Mouse (Mus musculus) midbrain, embryonic 13.5 days (tissue): ENCODE results near the gene Ypel3. TPM values are rescaled to one million over a fixed set of nuclear protein-coding genes. Genes with fewer than 3 reads are reported as not detected.
"Not testable (repeated sequence)": the region's sequence is repeated elsewhere in the genome, so short reads cannot be mapped to it uniquely, and the experiment has no call there.

ENCODE experiments used
- ATAC-seq: fragments of 200-750 bp; cut with Nextera tagmentation; 2 replicates; pipeline ENCODE4 v1.8.0; 2017; ENCODE audit warnings: mild to moderate bottlenecking, moderate TSS enrichment, moderate library complexity
- H3K27ac ChIP-seq: fragments of 300-500 bp; sonication (generic); 2 replicates; pipeline ENCODE4 v1.5.1; 2015; ENCODE audit warnings: inconsistent platforms, mild to moderate bottlenecking, moderate library complexity
- H3K27me3 ChIP-seq: fragments of 300-500 bp; sonication (generic); 2 replicates; pipeline ENCODE4 v1.6.1; 2015; ENCODE audit warnings: mild to moderate bottlenecking, inconsistent platforms
- H3K36me3 ChIP-seq: fragments of 300-500 bp; sonication (generic); 2 replicates; pipeline ENCODE4 v1.6.1; 2015; ENCODE audit warnings: mild to moderate bottlenecking, inconsistent platforms
- H3K4me1 ChIP-seq: fragments of 300-500 bp; sonication (generic); replicated peaks from 2 replicates; pipeline ENCODE4 v1.6.1; 2015; ENCODE audit warnings: inconsistent platforms
- H3K4me2 ChIP-seq: fragments of 300-500 bp; sonication (generic); replicated peaks from 2 replicates; pipeline ENCODE4 v1.6.1; 2015; ENCODE audit warnings: moderate library complexity, mild to moderate bottlenecking, inconsistent platforms
- H3K4me3 ChIP-seq: fragments of 300-500 bp; sonication (generic); replicated peaks from 2 replicates; pipeline ENCODE4 v1.5.1; 2015; ENCODE audit warnings: mild to moderate bottlenecking, inconsistent platforms
- H3K9ac ChIP-seq: fragments of 300-500 bp; sonication (generic); replicated peaks from 2 replicates; pipeline ENCODE4 v1.6.1; 2015; ENCODE audit warnings: mild to moderate bottlenecking, inconsistent platforms
- H3K9me3 ChIP-seq: fragments of 300-500 bp; sonication (generic); 2 replicates; pipeline ENCODE4 v1.6.1; 2016; ENCODE audit warnings: mild to moderate bottlenecking, inconsistent platforms
- WGBS: fragments of 180-500 bp; shearing (Covaris S2); methylation state at CpG from one replicate; pipeline ENCODE4 v1.1.7; 2015; 5-methylcytosine and 5-hydroxymethylcytosine counted together
- polyA plus RNA-seq: library from polyadenylated mRNA; unstranded; fragments of >200 nt; fragmentation: Nextera tagmentation; extraction: Ambion mirVana; gene quantifications from 2 replicates; pipeline ENCODE4 v1.2.1, GENCODE M21; 2015

The Ypel3 gene
- polyA plus RNA-seq, 1 experiment from 2014 or later: 180 TPM

DNA sequence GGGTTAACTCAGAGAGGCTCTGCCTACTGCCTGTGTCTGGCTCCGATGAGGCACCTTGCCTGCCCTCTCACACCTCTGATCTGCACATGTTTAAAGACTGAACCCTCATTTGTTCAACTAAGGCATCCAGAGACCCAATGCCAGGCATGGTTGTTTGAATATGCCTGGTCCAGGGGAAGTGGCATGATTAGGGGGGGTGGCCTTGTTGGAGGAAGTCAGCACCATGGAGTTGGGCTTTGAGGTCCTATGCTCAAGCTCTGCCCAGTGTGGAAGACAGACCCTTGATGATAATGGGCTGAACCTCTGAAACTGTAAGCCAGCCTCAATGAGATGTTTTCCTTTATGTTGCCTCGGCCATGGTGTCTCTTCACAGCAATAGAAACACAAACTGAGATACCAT, 3.4 kb upstream of the Ypel3 start:
- H3K27ac ChIP-seq: no peak overlapping the region
- no peak overlapping the region for H3K4me2 ChIP-seq
- WGBS: 89% methylated on average over 2 of the region's 2 CpGs
- H3K4me3 ChIP-seq: no peak overlapping the region
- peaks cover 26% of the 10 kb centered on the region for H3K4me1 ChIP-seq
- H3K9ac ChIP-seq: no peak overlapping the region
- H3K27me3 ChIP-seq: no peaks in the 10 kb centered on the region
- peaks cover 41% of the 10 kb centered on the region for H3K36me3 ChIP-seq
- no peaks in the 10 kb centered on the region for H3K9me3 ChIP-seq
- ATAC-seq: no peak

DNA sequence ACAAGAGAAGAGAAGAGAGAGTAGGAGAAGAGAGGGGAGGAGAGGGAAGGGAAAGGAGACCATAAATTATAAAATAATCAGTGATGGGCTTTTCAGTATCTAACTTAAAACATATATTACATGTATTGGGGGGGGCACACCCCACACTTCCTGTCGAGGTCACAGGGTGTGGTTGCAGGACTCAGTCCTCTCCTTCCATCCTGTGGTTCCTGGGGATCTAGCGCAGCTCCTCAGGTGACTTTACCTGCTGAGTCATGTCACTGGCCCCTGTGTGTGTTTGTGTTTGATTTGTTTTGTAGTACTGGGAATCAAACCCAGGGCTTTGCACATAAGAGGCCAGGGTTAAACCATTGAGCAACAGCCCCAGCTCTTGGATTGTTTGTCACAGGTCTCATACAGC, 2.3 kb upstream of the Ypel3 start:
- 76% methylated on average over 2 of the region's 2 CpGs for WGBS
- H3K4me2 ChIP-seq: no peak overlapping the region

DNA sequence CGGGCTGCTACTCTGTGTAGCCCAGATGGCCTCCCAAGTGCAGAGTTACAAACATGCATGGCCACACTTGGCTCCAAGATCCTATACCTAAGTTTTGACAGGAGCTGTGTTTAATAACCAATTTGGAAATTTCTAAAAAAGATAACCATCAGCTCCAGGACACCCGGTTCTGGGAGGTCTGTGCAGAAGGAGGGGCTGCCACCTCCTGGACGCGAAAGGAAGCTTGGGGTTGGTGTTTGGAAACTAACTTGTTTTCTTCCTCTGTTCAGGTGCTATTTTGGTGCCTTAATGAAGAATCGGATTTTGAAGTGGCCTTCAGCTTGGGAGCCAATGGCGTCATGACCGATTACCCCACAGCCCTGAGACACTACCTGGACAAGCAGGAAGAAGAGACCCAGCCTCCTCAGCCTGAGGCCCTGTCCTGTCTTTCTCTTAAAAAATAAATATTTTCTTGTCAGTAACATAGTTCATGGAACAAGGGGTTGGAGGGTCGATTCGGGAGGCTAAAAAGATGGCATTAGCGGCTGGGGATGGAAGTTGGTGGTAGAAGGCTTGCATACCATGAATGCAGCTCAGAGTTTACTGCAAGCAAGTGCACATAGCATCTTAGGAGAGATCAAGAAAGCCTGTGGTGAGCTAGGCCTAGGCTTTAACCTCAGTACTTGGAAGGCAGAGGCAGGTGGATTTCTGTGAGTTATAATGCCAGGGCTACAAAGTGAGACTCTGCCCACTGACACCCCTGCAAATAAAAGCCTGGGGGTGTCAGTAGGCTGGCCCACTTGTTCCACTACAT, 1.4 kb upstream of the Ypel3 start:
- 84% methylated on average over 10 of the region's 10 CpGs for WGBS
- Histone ChIP-seq H3K9ac (0 out of 2 replicates have a peak overlapping the region, but pooled peaks have one; percentile 82), H3K27ac (peak overlapping the region; percentile 91; the same call in 1 of the 2 replicates)

More for the DNA sequence above, 2.3 kb upstream of the Ypel3 start:
- no peak overlapping the region for H3K27ac ChIP-seq
- H3K9ac ChIP-seq: 0 out of 2 replicates have a peak overlapping the region, but pooled peaks have one; percentile 20
- H3K4me1 ChIP-seq: peaks cover 35% of the 10 kb centered on the region
- H3K9me3 ChIP-seq: no peaks in the 10 kb centered on the region
- H3K27me3 ChIP-seq: no peaks in the 10 kb centered on the region
- no peak overlapping the region for H3K4me3 ChIP-seq
- ATAC-seq: no peak
- H3K36me3 ChIP-seq: peaks cover 31% of the 10 kb centered on the region

DNA sequence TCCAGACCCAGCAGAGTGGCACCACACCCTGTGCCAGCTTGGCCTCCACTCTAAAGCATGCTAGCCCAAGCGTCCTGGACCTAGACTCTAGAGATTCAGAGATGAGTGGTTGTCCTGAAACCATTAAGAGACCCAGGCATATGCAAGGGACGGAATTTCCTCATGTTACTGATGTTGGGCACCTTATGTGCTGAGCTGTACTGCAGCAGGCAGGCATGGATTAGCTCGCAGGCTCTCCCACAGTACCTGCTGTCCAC, 849 bp upstream of the Ypel3 start:
- Histone ChIP-seq H3K4me1 (peaks cover 47% of the 10 kb centered on the region), H3K27me3 (no peaks in the 10 kb centered on the region), H3K9me3 (no peaks in the 10 kb centered on the region), H3K4me3 (peak overlapping the region; percentile 58; the same call in 1 of the 2 replicates), H3K9ac (peak overlapping the region; percentile 82; the same call in 1 of the 2 replicates), H3K36me3 (peaks cover 17% of the 10 kb centered on the region), H3K27ac (peak overlapping the region; percentile 91), H3K4me2 (peak overlapping the region; percentile 89)
- ATAC-seq: no peak
- WGBS: 73% methylated on average over 3 of the region's 3 CpGs

More for the DNA sequence above, 1.4 kb upstream of the Ypel3 start:
- Histone ChIP-seq H3K36me3 (peaks cover 22% of the 10 kb centered on the region), H3K9me3 (no peaks in the 10 kb centered on the region), H3K4me1 (peaks cover 44% of the 10 kb centered on the region), H3K27me3 (no peaks in the 10 kb centered on the region), H3K4me2 (no peak overlapping the region), H3K4me3 (no peak overlapping the region)
- ATAC-seq: no peak

DNA sequence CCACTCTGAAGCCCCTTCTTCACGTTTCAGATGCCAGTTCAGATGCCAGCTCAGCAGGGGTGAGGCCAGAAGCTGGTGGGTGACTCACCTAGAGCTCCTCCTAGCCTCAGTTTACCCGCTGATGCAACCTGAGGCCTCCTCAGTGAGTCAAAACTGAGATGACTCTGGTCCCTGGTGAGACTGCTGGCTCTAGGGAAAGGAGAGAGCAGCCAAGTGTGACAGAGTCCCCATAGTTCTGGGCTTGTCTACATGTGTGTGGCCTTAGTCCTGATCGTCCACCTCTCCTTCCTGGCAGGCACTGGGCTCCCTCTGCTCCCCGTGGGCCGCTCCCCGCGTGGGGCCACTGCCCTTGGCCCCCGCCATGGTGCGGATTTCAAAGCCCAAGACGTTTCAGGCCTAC, 721 bp downstream of the Ypel3 start:
- Histone ChIP-seq H3K36me3 (peaks cover 5% of the 10 kb centered on the region; the same call in 1 of the 2 replicates), H3K4me1 (peaks cover 53% of the 10 kb centered on the region), H3K4me3 (peak overlapping the region; percentile 58), H3K27me3 (no peaks in the 10 kb centered on the region), H3K27ac (peak overlapping the region; percentile 91), H3K4me2 (peak overlapping the region; percentile 89), H3K9ac (peak overlapping the region; percentile 82), H3K9me3 (no peaks in the 10 kb centered on the region)
- WGBS: 52% methylated on average over 10 of the region's 10 CpGs
- no peak for ATAC-seq

DNA sequence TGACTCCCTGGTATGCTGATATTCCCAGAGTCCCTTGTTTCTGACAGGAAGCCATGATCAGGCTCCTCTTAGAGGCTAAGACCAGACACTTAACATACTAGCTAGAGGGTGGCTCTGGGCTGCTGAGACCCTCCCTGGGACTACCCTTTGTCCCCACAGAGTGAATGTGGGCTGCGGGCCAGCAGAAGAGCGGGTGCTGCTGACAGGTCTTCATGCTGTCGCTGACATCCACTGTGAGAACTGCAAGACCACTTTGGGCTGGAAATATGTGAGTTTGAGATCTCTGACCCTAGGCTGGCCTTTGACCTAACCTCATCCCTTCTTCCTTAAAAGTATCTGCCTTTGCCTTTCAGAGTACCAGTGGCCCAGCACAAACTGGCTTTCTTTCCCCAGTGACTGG, 1.4 kb downstream of the Ypel3 start:
- no peaks in the 10 kb centered on the region for H3K27me3 ChIP-seq
- peaks cover 53% of the 10 kb centered on the region for H3K4me1 ChIP-seq
- peak overlapping the region; percentile 89 for H3K4me2 ChIP-seq
- H3K4me3 ChIP-seq: peak overlapping the region; percentile 58
- peaks cover 5% of the 10 kb centered on the region; the same call in 1 of the 2 replicates for H3K36me3 ChIP-seq
- ATAC-seq: no peak
- H3K27ac ChIP-seq: no peak overlapping the region
- H3K9ac ChIP-seq: no peak overlapping the region; the same call in 1 of the 2 replicates
- 79% methylated on average over 3 of the region's 3 CpGs for WGBS
- no peaks in the 10 kb centered on the region for H3K9me3 ChIP-seq

DNA sequence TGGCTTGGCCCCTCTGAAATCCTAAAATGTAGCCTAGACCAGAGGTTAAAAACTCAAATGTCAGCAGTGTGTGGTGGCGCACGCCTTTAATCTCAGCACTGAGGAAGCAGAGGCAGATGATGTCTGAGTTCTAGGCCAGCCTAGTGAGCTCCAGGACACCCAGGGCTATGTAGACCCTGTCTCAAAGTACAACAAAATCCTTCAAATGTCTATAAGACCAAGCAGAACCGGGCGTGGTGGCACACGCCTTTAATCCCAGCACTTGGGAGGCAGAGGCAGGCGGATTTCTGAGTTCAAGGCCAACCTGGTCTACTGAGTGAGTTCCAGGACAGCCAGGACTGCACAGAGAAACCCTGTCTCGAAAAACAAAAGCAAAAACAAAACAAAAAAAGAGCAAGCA, 2.3 kb downstream of the Ypel3 start:
- 92% methylated on average over 7 of the region's 7 CpGs for WGBS
- not testable (repeated sequence) for H3K9me3 ChIP-seq, ATAC-seq, H3K4me3 ChIP-seq, H3K4me2 ChIP-seq, H3K27me3 ChIP-seq, H3K36me3 ChIP-seq, H3K9ac ChIP-seq
- peak overlapping the region; percentile 79; the same call in 1 of the 2 replicates for H3K27ac ChIP-seq
- peaks cover 53% of the 10 kb centered on the region for H3K4me1 ChIP-seq

DNA sequence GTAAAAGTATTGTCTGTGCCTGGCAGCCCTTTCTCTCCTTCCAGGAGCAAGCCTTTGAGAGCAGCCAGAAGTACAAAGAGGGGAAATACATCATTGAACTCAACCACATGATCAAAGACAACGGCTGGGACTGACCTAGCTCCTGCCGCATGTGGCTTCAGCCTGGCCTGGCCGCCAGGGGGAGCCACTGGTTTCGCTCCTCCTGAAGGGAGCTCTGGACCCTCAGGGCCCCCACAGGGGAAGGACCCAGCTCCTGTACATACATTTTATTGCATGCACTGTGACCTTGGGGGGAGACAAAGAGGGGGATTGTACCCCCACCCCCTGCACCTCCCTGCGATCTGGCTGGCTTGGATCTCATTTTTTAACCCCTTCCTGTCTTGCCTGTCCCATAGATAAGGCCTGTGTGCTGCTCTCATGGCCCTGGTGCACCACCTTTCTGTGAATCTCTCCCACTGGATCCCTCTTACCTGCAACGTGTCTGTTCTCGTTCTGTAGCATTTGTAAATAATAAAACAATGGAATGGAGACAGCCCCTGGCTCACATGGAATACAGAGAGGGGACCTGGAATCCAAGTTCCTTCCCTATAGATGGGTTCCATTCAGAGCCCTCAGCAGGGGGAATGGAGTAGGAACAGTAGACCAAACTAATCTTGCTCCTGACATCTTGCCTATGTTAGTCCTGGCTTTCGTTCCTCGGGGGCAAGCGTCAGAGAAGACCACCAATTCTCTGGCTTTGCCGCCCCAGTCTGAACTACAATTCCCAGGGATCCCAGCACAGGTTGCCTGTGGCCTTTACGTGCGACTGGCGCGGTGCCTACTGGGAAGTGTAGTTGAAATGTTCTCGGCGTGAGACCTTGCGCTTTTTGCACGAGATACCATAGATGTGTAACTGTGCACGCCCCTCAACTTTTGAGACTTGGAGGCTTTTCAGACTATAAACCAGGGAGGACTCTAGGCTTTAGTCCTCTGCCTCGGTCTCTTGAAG, 3.5 kb downstream of the Ypel3 start:
- H3K9ac ChIP-seq: peak overlapping the region; percentile 64
- peak overlapping the region; percentile 40 for H3K4me3 ChIP-seq
- WGBS: 2% methylated on average over 21 of the region's 21 CpGs
- H3K4me1 ChIP-seq: peaks cover 53% of the 10 kb centered on the region
- ATAC-seq: peak; percentile 73
- H3K4me2 ChIP-seq: peak overlapping the region; percentile 71
- no peaks in the 10 kb centered on the region for H3K9me3 ChIP-seq
- peak overlapping the region; percentile 79 for H3K27ac ChIP-seq
- H3K36me3 ChIP-seq: peaks cover 16% of the 10 kb centered on the region
- H3K27me3 ChIP-seq: no peaks in the 10 kb centered on the region

DNA sequence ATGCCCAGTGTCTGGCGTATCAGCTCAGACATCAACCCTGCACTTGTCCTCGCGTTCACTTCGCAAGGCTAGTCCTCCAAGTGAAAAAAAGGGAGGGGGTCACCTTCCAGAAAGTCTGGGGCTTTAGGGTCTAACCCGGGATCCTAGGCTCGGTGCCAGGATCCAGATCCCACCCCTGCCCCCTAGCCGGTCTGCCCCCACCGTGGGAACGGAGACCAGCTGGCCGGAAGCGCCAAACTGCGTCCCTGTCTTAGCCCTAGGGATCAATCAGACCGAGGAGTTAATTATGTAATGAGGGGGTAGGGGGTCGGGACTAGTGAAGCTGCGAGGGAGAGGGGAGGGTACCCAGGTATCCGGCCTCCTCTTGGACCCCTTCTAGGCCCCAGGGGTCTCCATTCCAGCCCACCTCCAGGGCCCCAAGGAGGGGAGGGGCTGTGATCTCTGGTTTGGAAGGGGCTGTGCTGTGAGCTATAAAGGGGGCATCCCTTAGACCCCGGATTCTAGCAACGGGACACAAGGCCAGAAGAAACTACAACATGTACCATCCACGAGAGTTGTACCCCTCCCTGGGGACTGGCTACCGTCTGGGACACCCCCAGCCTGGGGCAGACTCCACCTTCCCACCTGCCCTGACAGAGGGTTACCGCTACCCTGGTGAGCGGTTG, 4.3 kb downstream of the Ypel3 start, which contains the start of gene Tbx6:
Gene Tbx6, plus strand, starts transcription at position 513 of the 665 bp plus-strand sequence.
- Histone ChIP-seq H3K27ac (peak within 1 kb of the TSS; percentile 79), H3K4me2 (peak within 1 kb of the TSS; percentile 71), H3K36me3 (peaks cover 25% of the 10 kb centered on the region), H3K4me1 (peaks cover 45% of the 10 kb centered on the region), H3K27me3 (no peaks in the 10 kb centered on the region), H3K9ac (peak within 1 kb of the TSS; percentile 64), H3K9me3 (no peaks in the 10 kb centered on the region), H3K4me3 (peak within 1 kb of the TSS; percentile 40)
- WGBS: 8% methylated on average over 22 of the region's 22 CpGs
- peak; percentile 18 for ATAC-seq

DNA sequence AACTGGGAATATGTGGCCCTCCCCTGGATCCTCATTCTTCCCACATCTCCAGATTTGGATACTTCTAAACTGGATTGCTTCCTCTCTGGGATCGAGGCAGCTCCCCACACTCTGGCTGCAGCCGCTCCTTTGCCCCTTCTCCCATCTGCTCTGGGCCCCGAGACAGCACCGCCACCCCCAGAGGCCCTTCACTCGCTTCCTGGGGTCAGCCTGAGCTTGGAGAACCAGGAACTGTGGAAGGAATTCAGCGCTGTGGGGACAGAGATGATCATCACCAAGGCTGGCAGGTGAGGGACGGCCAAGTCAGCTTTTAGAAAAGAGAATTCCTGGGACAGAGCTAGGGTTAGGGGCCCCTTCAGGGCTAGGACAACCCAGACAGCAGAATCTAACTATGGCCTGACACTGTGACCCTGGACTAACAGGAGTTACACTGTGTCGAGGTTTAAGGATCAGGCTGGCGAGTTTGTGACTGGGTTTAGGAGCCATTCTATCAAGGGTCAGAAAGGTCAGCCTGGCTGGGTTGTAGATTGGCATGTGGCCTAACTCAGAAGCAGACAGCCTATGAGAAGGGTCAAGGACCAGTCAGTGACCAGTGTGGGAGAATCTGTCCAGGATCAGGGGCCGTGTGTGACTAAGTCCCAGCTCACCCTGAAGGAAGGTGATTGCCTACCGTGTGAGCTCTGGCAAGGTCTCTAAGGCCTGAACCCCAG, 5.1 kb downstream of the Ypel3 start:
- peaks cover 40% of the 10 kb centered on the region for H3K4me1 ChIP-seq
- no peaks in the 10 kb centered on the region for H3K27me3 ChIP-seq
- H3K9me3 ChIP-seq: no peaks in the 10 kb centered on the region
- H3K4me3 ChIP-seq: no peak overlapping the region; the same call in 1 of the 2 replicates
- ATAC-seq: no peak
- peak overlapping the region; percentile 71 for H3K4me2 ChIP-seq
- H3K27ac ChIP-seq: no peak overlapping the region
- WGBS: 38% methylated on average over 11 of the region's 11 CpGs
- peaks cover 32% of the 10 kb centered on the region for H3K36me3 ChIP-seq
- H3K9ac ChIP-seq: peak overlapping the region; percentile 64; the same call in 1 of the 2 replicates

DNA sequence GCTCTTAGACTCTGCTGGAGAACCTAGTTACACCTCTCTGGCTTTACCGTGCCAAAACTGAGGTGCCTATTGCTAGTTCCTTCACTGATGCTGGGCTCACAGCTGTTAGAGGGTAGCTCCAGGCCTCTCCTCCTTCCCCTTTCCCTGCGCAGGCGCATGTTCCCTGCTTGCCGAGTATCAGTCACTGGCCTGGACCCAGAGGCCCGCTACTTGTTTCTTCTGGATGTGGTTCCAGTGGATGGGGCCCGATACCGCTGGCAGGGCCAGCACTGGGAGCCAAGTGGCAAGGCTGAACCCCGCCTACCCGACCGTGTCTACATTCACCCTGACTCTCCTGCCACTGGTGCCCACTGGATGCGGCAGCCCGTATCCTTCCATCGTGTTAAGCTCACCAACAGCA, 5.9 kb downstream of the Ypel3 start:
- Histone ChIP-seq H3K4me2 (no peak overlapping the region), H3K27me3 (no peaks in the 10 kb centered on the region), H3K9ac (no peak overlapping the region), H3K36me3 (peaks cover 41% of the 10 kb centered on the region), H3K27ac (no peak overlapping the region), H3K9me3 (no peaks in the 10 kb centered on the region), H3K4me3 (no peak overlapping the region), H3K4me1 (peaks cover 34% of the 10 kb centered on the region)
- no peak for ATAC-seq
- WGBS: 84% methylated on average over 13 of the region's 13 CpGs
